Mouse (Mus musculus) heart, embryonic 13.5 days (tissue): ENCODE data around the gene Nmd3. TPM values are rescaled to one million over a fixed set of nuclear protein-coding genes. Genes with fewer than 3 reads are reported as not detected.

ENCODE experiments used
- ATAC-seq: fragments of 200-750 bp; cut with Nextera tagmentation; 2 replicates; pipeline ENCODE4 v1.8.0; 2017; ENCODE audit warnings: moderate TSS enrichment; ENCODE audit not compliant: insufficient number of reproducible peaks, low FRiP score, low TSS enrichment; ENCODE audit errors: extremely low read depth
- H3K27ac ChIP-seq: fragments of 300-500 bp; sonication (generic); replicated peaks from 2 replicates; pipeline ENCODE4 v1.5.1; 2015; ENCODE audit warnings: moderate library complexity, mild to moderate bottlenecking, inconsistent platforms
- H3K27me3 ChIP-seq: fragments of 300-500 bp; sonication (generic); replicated peaks from 2 replicates; pipeline ENCODE4 v1.6.1; 2015; ENCODE audit warnings: mild to moderate bottlenecking, inconsistent platforms
- H3K36me3 ChIP-seq: fragments of 300-500 bp; sonication (generic); 2 replicates; pipeline ENCODE4 v1.6.1; 2015; ENCODE audit warnings: mild to moderate bottlenecking, inconsistent platforms
- H3K4me1 ChIP-seq: fragments of 300-500 bp; sonication (generic); 2 replicates; pipeline ENCODE4 v1.6.1; 2015; ENCODE audit warnings: inconsistent platforms
- H3K4me2 ChIP-seq: fragments of 300-500 bp; sonication (generic); 2 replicates; pipeline ENCODE4 v1.6.1; 2015; ENCODE audit warnings: inconsistent platforms, mild to moderate bottlenecking, moderate library complexity
- H3K4me3 ChIP-seq: fragments of 300-500 bp; sonication (generic); 2 replicates; pipeline ENCODE4 v1.5.1; 2015; ENCODE audit warnings: moderate library complexity, mild to moderate bottlenecking, inconsistent platforms
- H3K9ac ChIP-seq: fragments of 300-500 bp; sonication (generic); 2 replicates; pipeline ENCODE4 v1.6.1; 2015; ENCODE audit warnings: inconsistent platforms, mild to moderate bottlenecking, moderate library complexity
- H3K9me3 ChIP-seq: fragments of 300-500 bp; sonication (generic); 2 replicates; pipeline ENCODE4 v1.6.1; 2016; ENCODE audit warnings: inconsistent platforms
- WGBS: fragments of 180-500 bp; shearing (Covaris S2); methylation state at CpG from one replicate; pipeline ENCODE4 v1.1.7; 2015; ENCODE audit warnings: mixed read lengths; 5-methylcytosine and 5-hydroxymethylcytosine counted together
- polyA plus RNA-seq: library from polyadenylated mRNA; unstranded; fragments of >200 nt; fragmentation: Nextera tagmentation; extraction: Ambion mirVana; gene quantifications from 2 replicates; pipeline ENCODE4 v1.2.1, GENCODE M21; 2015

The Nmd3 gene
- 96.0 and 102 TPM in 2 replicates for polyA plus RNA-seq

- WGBS: 0% methylated on average over 33 of the region's 33 CpGs
- peak within 1 kb of the TSS; percentile 97 for H3K9ac ChIP-seq
- H3K27me3 ChIP-seq: no peaks in the 10 kb centered on the region
These were observed at the start of gene Nmd3 for GRCm38 (mm10) chr3:69721814-69722186. Gene Nmd3 (plus strand): TSS chr3:69721985.

GRCm38 (mm10) chr3:69673351-69673750 is 48.4 kb upstream of the Nmd3 start:
- ATAC-seq: no peak
- no peak overlapping the region for H3K9ac ChIP-seq
- H3K36me3 ChIP-seq: no peaks in the 10 kb centered on the region
- peaks cover 6% of the 10 kb centered on the region; the same call in 1 of the 2 replicates for H3K4me1 ChIP-seq
- 0 out of 2 replicates have a peak, but pooled peaks cover 2% of the 10 kb centered on the region for H3K9me3 ChIP-seq
- H3K27ac ChIP-seq: no peak overlapping the region
- H3K4me2 ChIP-seq: no peak overlapping the region
- 86% methylated on average over 10 of the region's 10 CpGs for WGBS
- H3K4me3 ChIP-seq: no peak overlapping the region
- H3K27me3 ChIP-seq: no peaks in the 10 kb centered on the region

More at GRCm38 (mm10) chr3:69721814-69722186, at the start of gene Nmd3:
- ATAC-seq: peak; percentile 92
- Histone ChIP-seq H3K4me2 (peak within 1 kb of the TSS; percentile 85), H3K4me3 (peak within 1 kb of the TSS; percentile 95), H3K9me3 (no peaks in the 10 kb centered on the region), H3K36me3 (peaks cover 20% of the 10 kb centered on the region), H3K27ac (peak within 1 kb of the TSS; percentile 93), H3K4me1 (peaks cover 18% of the 10 kb centered on the region)

GRCm38 (mm10) chr3:69674206-69674605 is 47.6 kb upstream of the Nmd3 start:
- H3K4me1 ChIP-seq: peaks cover 6% of the 10 kb centered on the region; the same call in 1 of the 2 replicates
- H3K36me3 ChIP-seq: no peaks in the 10 kb centered on the region
- H3K27me3 ChIP-seq: no peaks in the 10 kb centered on the region
- ATAC-seq: no peak
- H3K4me2 ChIP-seq: no peak overlapping the region
- no peak overlapping the region for H3K27ac ChIP-seq
- WGBS: 19% methylated on average over 3 of the region's 3 CpGs
- no peak overlapping the region for H3K9ac ChIP-seq
- 0 out of 2 replicates have a peak, but pooled peaks cover 4% of the 10 kb centered on the region for H3K9me3 ChIP-seq
- no peak overlapping the region for H3K4me3 ChIP-seq

- Histone ChIP-seq H3K4me1 (no peaks in the 10 kb centered on the region), H3K4me3 (no peak overlapping the region), H3K27ac (no peak overlapping the region), H3K9me3 (no peaks in the 10 kb centered on the region), H3K36me3 (no peaks in the 10 kb centered on the region), H3K4me2 (no peak overlapping the region), H3K9ac (no peak overlapping the region), H3K27me3 (no peaks in the 10 kb centered on the region)
- WGBS: 45% methylated on average over 1 of the region's 1 CpGs
- ATAC-seq: no peak
These were observed 32.0 kb upstream of the Nmd3 start for GRCm38 (mm10) chr3:69689791-69690190.

- Histone ChIP-seq H3K4me1 (no peaks in the 10 kb centered on the region), H3K36me3 (no peaks in the 10 kb centered on the region), H3K9ac (no peak overlapping the region), H3K4me2 (no peak overlapping the region), H3K9me3 (no peaks in the 10 kb centered on the region), H3K27me3 (no peaks in the 10 kb centered on the region), H3K27ac (no peak overlapping the region), H3K4me3 (no peak overlapping the region)
- WGBS: 96% methylated on average over 2 of the region's 2 CpGs
- no peak for ATAC-seq
These were observed 30.8 kb upstream of the Nmd3 start for GRCm38 (mm10) chr3:69690939-69691338.

DNA sequence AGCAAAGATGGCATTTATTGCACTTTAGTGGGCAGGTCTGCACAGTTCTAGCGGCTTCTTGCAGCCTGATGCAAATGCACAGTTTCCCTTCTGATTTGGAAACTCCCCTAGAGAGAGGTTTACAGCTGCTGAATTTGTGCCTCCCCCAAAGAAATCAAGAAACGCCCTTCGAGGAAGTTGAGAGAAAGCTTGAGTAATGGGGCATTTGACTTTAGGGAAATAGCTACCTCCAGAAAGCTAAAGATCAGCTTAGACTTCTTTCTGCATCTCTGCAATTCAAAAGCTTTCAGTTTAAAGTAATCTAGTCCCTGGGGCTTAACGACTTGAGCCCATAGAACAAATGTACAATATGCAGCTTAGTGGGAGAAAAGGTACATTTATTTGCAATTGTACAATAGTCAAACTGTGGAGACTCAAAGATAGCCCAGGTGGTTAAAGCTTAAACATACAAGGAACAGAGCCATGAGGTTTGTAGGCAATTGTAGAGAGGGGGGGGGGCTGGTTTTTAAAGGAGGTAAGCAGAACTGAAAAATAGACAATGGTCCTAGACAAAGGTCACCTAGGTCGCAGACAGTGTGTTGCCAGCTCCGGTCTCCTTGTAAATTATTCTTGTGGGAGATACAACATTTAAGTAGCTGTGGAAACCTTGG is 21.8 kb upstream of the Nmd3 start:
- WGBS: 72% methylated on average over 6 of the region's 6 CpGs
- no peak overlapping the region for H3K4me2 ChIP-seq
- no peaks in the 10 kb centered on the region for H3K27me3 ChIP-seq
- H3K4me3 ChIP-seq: no peak overlapping the region
- H3K9ac ChIP-seq: no peak overlapping the region
- H3K36me3 ChIP-seq: no peaks in the 10 kb centered on the region
- no peaks in the 10 kb centered on the region for H3K4me1 ChIP-seq
- no peak overlapping the region for H3K27ac ChIP-seq
- no peaks in the 10 kb centered on the region for H3K9me3 ChIP-seq
- no peak for ATAC-seq

DNA sequence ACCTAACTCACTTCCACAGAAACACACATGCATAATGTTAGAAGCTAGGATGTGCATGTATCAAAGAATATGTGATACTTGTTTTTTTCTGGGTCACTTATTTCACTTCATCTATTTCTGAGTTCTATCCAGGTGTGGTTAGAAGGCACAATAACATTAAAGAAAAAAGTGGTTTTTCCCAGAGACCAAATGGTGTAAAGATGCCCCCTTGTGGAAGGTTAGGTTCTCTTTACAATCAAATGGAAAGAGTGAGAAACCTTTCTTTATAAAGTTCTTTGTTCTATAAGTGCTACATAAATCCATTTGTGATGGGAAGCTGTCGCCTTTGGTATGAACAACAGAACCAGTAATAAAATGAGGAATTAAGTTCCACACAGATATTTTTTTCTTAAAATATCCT is 19.9 kb upstream of the Nmd3 start:
- WGBS: 32% methylated on average over 1 of the region's 1 CpGs
- H3K27ac ChIP-seq: no peak overlapping the region
- no peaks in the 10 kb centered on the region for H3K36me3 ChIP-seq
- no peaks in the 10 kb centered on the region for H3K27me3 ChIP-seq
- H3K4me2 ChIP-seq: no peak overlapping the region
- no peak overlapping the region for H3K4me3 ChIP-seq
- no peaks in the 10 kb centered on the region for H3K9me3 ChIP-seq
- no peak overlapping the region for H3K9ac ChIP-seq
- no peak for ATAC-seq
- no peaks in the 10 kb centered on the region for H3K4me1 ChIP-seq

DNA sequence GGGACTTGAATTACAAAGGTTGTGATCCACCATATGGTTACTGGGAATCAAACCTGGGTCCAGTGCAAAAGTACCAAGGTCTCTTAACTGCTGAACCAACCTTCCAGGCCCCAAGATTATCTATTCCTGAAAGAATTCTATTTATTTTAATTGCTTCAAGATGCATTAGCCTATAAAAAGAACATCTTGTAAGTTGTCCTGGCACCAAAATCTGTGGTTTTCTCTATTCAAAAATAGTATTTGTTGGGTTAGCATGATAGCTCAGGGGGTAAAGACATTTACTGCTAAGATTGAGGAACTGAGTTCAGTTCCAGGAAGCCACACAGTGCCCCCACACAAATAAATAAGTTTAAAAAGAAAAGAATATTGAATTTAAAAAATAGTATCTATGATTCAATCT is 19.4 kb upstream of the Nmd3 start:
- Histone ChIP-seq H3K27me3 (no peaks in the 10 kb centered on the region), H3K4me2 (no peak overlapping the region), H3K9me3 (no peaks in the 10 kb centered on the region), H3K4me3 (no peak overlapping the region), H3K36me3 (no peaks in the 10 kb centered on the region), H3K27ac (no peak overlapping the region), H3K9ac (no peak overlapping the region), H3K4me1 (no peaks in the 10 kb centered on the region)
- ATAC-seq: no peak

DNA sequence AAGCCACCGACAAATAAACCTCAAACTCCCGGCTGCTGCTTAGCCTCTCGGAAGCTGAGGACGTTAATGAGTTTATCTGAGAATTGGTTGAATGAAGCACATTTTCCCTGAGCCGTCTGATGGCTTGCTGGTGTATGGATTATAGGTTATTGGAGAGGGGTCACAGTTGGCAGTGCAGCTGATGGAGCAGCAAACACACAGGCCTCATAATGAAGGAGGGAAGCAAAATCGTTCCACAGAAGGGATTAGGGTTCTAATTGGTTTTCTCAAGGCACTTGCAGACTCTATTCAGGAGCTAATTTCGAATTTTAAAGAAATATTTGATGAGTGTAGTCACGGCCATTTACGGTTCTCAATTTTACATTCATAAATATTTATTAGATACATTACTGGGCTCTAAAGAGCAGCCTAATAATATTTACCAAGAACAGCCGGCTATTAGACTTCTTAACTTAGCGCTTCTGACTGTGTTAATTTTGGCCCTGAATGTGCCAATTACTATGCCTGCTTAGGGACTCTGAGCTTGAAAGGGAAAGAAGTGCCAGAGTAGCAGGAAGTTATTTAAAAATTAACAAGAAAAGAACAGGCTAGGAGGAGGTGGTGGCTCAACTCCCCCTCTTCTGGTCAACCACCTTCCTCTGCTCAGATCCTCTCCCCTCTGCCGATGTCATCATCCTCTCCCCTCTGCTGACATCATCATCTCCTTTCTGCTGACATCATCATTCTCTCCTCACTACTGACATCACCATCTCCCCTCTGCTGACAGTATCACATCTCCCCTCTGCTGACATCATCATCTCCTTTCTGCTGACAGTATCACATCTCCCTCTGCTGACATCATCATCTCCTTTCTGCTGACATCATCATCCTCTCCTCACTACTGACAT is 12.5 kb upstream of the Nmd3 start:
- no peak overlapping the region for H3K4me2 ChIP-seq
- H3K27me3 ChIP-seq: no peaks in the 10 kb centered on the region
- H3K9me3 ChIP-seq: no peaks in the 10 kb centered on the region
- no peak overlapping the region for H3K9ac ChIP-seq
- no peak for ATAC-seq
- H3K36me3 ChIP-seq: no peaks in the 10 kb centered on the region
- no peaks in the 10 kb centered on the region for H3K4me1 ChIP-seq
- H3K4me3 ChIP-seq: no peak overlapping the region
- no peak overlapping the region for H3K27ac ChIP-seq
- WGBS: 60% methylated on average over 12 of the region's 12 CpGs

DNA sequence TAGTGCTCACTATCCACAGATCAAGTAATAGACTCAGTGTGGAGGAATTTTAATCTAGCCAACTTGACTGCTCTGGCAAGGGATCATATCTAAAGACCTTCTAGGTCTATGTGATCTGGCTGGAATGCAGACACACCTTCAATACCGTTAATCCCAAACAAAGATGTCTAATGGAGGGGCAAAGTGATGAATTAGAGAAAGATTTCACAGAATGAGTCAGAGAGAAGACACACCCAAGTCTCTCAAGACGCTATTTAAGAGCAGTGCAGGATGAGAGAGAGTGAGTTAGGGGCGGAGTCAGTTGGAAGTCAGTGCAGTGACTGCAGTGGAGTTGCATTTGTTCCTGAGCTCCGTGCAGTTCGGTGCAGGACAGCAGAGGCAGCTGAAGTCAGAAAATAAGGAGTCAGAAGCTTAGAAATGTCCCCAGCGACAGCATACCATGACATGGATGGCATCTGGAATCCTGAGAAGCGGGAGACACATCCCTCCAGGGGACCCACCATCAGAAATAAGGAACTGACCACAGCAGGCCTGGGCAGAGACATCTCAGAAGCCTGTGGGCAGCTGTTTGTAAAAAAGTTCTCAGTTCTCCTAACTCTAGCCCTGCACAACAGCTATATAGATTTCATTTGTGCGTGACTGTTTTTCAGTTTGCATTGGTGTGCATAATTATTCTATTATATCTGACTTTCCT is 9.7 kb upstream of the Nmd3 start:
- Histone ChIP-seq H3K27me3 (no peaks in the 10 kb centered on the region), H3K4me2 (no peak overlapping the region), H3K36me3 (no peaks in the 10 kb centered on the region), H3K9ac (no peak overlapping the region), H3K9me3 (no peaks in the 10 kb centered on the region), H3K4me1 (no peaks in the 10 kb centered on the region), H3K4me3 (no peak overlapping the region), H3K27ac (no peak overlapping the region)
- no peak for ATAC-seq
- 49% methylated on average over 8 of the region's 8 CpGs for WGBS

- no peak overlapping the region for H3K27ac ChIP-seq
- no peaks in the 10 kb centered on the region for H3K9me3 ChIP-seq
- no peak overlapping the region for H3K9ac ChIP-seq
- H3K36me3 ChIP-seq: no peaks in the 10 kb centered on the region
- no peaks in the 10 kb centered on the region for H3K27me3 ChIP-seq
- no peak for ATAC-seq
- no peak overlapping the region for H3K4me2 ChIP-seq
- H3K4me1 ChIP-seq: 0 out of 2 replicates have a peak, but pooled peaks cover 2% of the 10 kb centered on the region
- no peak overlapping the region for H3K4me3 ChIP-seq
- 78% methylated on average over 6 of the region's 6 CpGs for WGBS
These were observed 4.3 kb upstream of the Nmd3 start for GRCm38 (mm10) chr3:69717476-69717875.
